Comparison of ENCODE assay signal across 31 mouse cellular contexts in genomic region chr4:104450645-104451044, GRCm38 (mm10).
DNase-seq lines count a peak whose midpoint lies in the region; ATAC-seq lines count a peak whose summit lies in the region.
"Had no signal": no experiment of that assay in that cellular context is flagged by ENCODE, and none has a peak within 500 bp of the region (broad histone marks: within the 10 kb centered on the region; RNA-seq: fewer than 3 reads in every experiment).

No protein-coding gene starts in this region.

- ATAC-seq in cerebellum, adult (ENCODE audit: insufficient number of reproducible peaks, low FRiP score, low TSS enrichment), result no peak
- ATAC-seq in hindbrain, embryonic 15.5 days (ENCODE audit: low FRiP score, low read depth), result no peak
- ATAC-seq: activated CD4-positive, CD25-positive, alpha-beta regulatory T cell, adult 4 months; intestine, postnatal 0 days; midbrain, embryonic 16.5 days had no signal

- WGBS in hindbrain, embryonic 15.5 days, result 55% methylated on average over 9 of the region's 9 CpGs
- WGBS in hindbrain, embryonic 10.5 days, result 88% methylated on average over 9 of the region's 9 CpGs

- peaks cover 34% of the 10 kb centered on the region for H3K4me1 ChIP-seq in hindbrain, embryonic 15.5 days (replicated peaks)
- peaks cover 6% of the 10 kb centered on the region; the same call in 1 of the 2 replicates for H3K4me1 ChIP-seq in hindbrain, embryonic 10.5 days (replicated peaks)
- H3K4me1 ChIP-seq: embryonic facial prominence, embryonic 12.5 days; lung, embryonic 15.5 days had no signal

- DNase-seq in cerebellum, adult 18-20 months, result peak; percentile 42 to 47
- DNase-seq in cerebellum, postnatal 25 days, result peak; percentile 42 to 54
- DNase-seq in cerebellum, adult 9-11 months, result no peak
- no peak for DNase-seq in hindbrain, embryonic 10.5 days (ENCODE audit: low spot score)
- DNase-seq in brain, adult 2 months (ENCODE audit: low read depth, low spot score), result peak; percentile 72
- no peak for DNase-seq in thymus, postnatal 25 days
- DNase-seq: adrenal gland, adult 2 months; adrenal gland, postnatal 36 days; cerebellum, adult 11-12 months; embryo, embryonic 11 days; gastrocnemius, postnatal 10 days; heart, postnatal 10 days; kidney, adult 9 months; kidney, postnatal 10 days; layer of hippocampus, adult 9-11 months; thymus, adult 2 months; thymus, postnatal 4 days had no signal

- H3K4me3 ChIP-seq in hindbrain, embryonic 15.5 days, result no peak overlapping the region
- H3K4me3 ChIP-seq in hindbrain, embryonic 10.5 days, result no peak overlapping the region
- H3K4me3 ChIP-seq: embryonic facial prominence, embryonic 12.5 days; heart, embryonic 13.5 days; hindbrain, embryonic 13.5 days; limb, embryonic 13.5 days; lung, embryonic 15.5 days; midbrain, embryonic 10.5 days; myocyte had no signal

- H3K27me3 ChIP-seq in hindbrain, embryonic 15.5 days, result no peaks in the 10 kb centered on the region
- no peaks in the 10 kb centered on the region for H3K27me3 ChIP-seq in hindbrain, embryonic 10.5 days (ENCODE audit: insufficient read depth, poor library complexity, severe bottlenecking)
- H3K27me3 ChIP-seq: CH12.LX; embryonic facial prominence, embryonic 12.5 days; hindbrain, embryonic 13.5 days; limb, embryonic 13.5 days; lung, embryonic 15.5 days had no signal

- H3K36me3 ChIP-seq in hindbrain, embryonic 15.5 days, result no peaks in the 10 kb centered on the region
- no peaks in the 10 kb centered on the region for H3K36me3 ChIP-seq in hindbrain, embryonic 10.5 days
- H3K36me3 ChIP-seq: embryonic facial prominence, embryonic 12.5 days; heart, embryonic 13.5 days; hindbrain, embryonic 13.5 days; limb, embryonic 13.5 days; lung, embryonic 15.5 days; midbrain, embryonic 10.5 days had no signal

- no peak overlapping the region for H3K9ac ChIP-seq in hindbrain, embryonic 15.5 days
- H3K9ac ChIP-seq: embryonic facial prominence, embryonic 12.5 days; heart, embryonic 13.5 days; hindbrain, embryonic 13.5 days; limb, embryonic 13.5 days; lung, embryonic 15.5 days had no signal

- H3K9me3 ChIP-seq in hindbrain, embryonic 15.5 days, result no peaks in the 10 kb centered on the region
- no peaks in the 10 kb centered on the region for H3K9me3 ChIP-seq in hindbrain, embryonic 10.5 days
- H3K9me3 ChIP-seq: embryonic facial prominence, embryonic 12.5 days; heart, embryonic 13.5 days; hindbrain, embryonic 13.5 days; limb, embryonic 13.5 days; lung, embryonic 15.5 days; midbrain, embryonic 10.5 days had no signal

- 0 out of 2 replicates have a peak overlapping the region, but pooled peaks have one; percentile 25 for H3K27ac ChIP-seq in hindbrain, embryonic 15.5 days (replicated peaks)
- H3K27ac ChIP-seq in hindbrain, embryonic 10.5 days, result no peak overlapping the region
- H3K27ac ChIP-seq: embryonic facial prominence, embryonic 12.5 days; heart, embryonic 13.5 days; limb, embryonic 13.5 days; lung, embryonic 15.5 days; midbrain, embryonic 10.5 days had no signal

- no peak overlapping the region for H3K4me2 ChIP-seq in hindbrain, embryonic 15.5 days
- H3K4me2 ChIP-seq: embryonic facial prominence, embryonic 12.5 days; heart, embryonic 13.5 days; hindbrain, embryonic 13.5 days; limb, embryonic 13.5 days; liver, embryonic 11.5 days; lung, embryonic 15.5 days had no signal

Comparison
In these comparisons a context has a peak if more than half of its experiments do, and no peak if none do; other contexts are left out.
1. DNase-seq: peak in cerebellum, adult 18-20 months (2 of 2), cerebellum, postnatal 25 days (2 of 2) and brain, adult 2 months (single experiment); none in cerebellum, adult 9-11 months (single experiment), hindbrain, embryonic 10.5 days (single experiment) and thymus, postnatal 25 days (single experiment).